Mouse (Mus musculus) hindbrain, embryonic 15.5 days (tissue): ENCODE measurements at regions not wholly inside any gene's neighbourhood (a gene's known extent, or its start where the extent isn't known, plus 50 kb on each side); places are given as distances from the start of the nearest gene placed in this dataset.

Experiments used
- ATAC-seq: fragments of 200-750 bp; cut with Nextera tagmentation; 2 replicates; pipeline ENCODE4 v1.8.0; 2017; ENCODE audit warnings: low read depth, moderate number of reproducible peaks, moderate TSS enrichment; ENCODE audit not compliant: low FRiP score
- H3K27ac ChIP-seq: fragments of 300-500 bp; sonication (generic); replicated peaks from 2 replicates; pipeline ENCODE4 v1.5.1; 2015; ENCODE audit warnings: mild to moderate bottlenecking, inconsistent platforms
- H3K27me3 ChIP-seq: fragments of 300-500 bp; sonication (generic); 2 replicates; pipeline ENCODE4 v1.6.1; 2015; ENCODE audit warnings: control low read depth, inconsistent platforms
- H3K36me3 ChIP-seq: fragments of 300-500 bp; sonication (generic); 2 replicates; pipeline ENCODE4 v1.6.1; 2015; ENCODE audit warnings: control low read depth, inconsistent platforms
- H3K4me1 ChIP-seq: fragments of 300-500 bp; sonication (generic); replicated peaks from 2 replicates; pipeline ENCODE4 v1.6.1; 2015; ENCODE audit warnings: control low read depth, inconsistent platforms
- H3K4me2 ChIP-seq: fragments of 300-500 bp; sonication (generic); 2 replicates; pipeline ENCODE4 v1.6.1; 2015; ENCODE audit warnings: moderate library complexity, mild to moderate bottlenecking, inconsistent platforms
- H3K4me3 ChIP-seq: fragments of 300-500 bp; sonication (generic); 2 replicates; pipeline ENCODE4 v1.5.1; 2015; ENCODE audit warnings: mild to moderate bottlenecking, inconsistent platforms
- H3K9ac ChIP-seq: fragments of 300-500 bp; sonication (generic); 2 replicates; pipeline ENCODE4 v1.6.1; 2015; ENCODE audit warnings: inconsistent platforms
- H3K9me3 ChIP-seq: fragments of 300-500 bp; sonication (generic); 2 replicates; pipeline ENCODE4 v1.6.1; 2016; ENCODE audit warnings: control low read depth, inconsistent platforms
- WGBS: fragments of 180-500 bp; shearing (Covaris S2); methylation state at CpG from one replicate; pipeline ENCODE4 v1.1.7; 2015; 5-methylcytosine and 5-hydroxymethylcytosine counted together

DNA sequence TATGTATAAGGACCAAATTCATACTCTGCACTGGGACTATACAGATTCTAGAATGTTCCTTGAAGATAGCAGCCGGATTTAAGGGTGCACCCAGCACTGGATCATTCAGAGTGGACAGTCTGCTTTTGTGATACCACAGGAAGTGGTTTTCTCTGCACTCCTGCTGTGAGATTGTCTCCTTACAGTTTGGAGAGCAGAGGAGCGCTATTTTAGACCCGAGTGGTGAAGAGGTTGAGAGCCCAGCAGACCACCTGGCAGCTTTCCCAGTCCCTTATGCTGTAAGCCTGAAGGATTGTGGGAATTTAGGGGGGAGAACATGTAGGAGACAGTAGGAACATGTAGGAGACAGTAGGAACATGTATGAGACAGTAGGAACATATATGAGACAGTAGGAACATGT, 147.5 kb upstream of the Zmiz1 start:
- no peak for ATAC-seq
- H3K4me2 ChIP-seq, result no peak overlapping the region
- H3K36me3 ChIP-seq, result no peaks in the 10 kb centered on the region
- H3K9me3 ChIP-seq, result no peaks in the 10 kb centered on the region
- H3K27me3 ChIP-seq, result 0 out of 2 replicates have a peak, but pooled peaks cover 2% of the 10 kb centered on the region
- WGBS, result 57% methylated on average over 3 of the region's 3 CpGs
- no peak overlapping the region for H3K9ac ChIP-seq
- no peak overlapping the region for H3K27ac ChIP-seq
- H3K4me1 ChIP-seq, result peaks cover 17% of the 10 kb centered on the region
- H3K4me3 ChIP-seq, result no peak overlapping the region

DNA sequence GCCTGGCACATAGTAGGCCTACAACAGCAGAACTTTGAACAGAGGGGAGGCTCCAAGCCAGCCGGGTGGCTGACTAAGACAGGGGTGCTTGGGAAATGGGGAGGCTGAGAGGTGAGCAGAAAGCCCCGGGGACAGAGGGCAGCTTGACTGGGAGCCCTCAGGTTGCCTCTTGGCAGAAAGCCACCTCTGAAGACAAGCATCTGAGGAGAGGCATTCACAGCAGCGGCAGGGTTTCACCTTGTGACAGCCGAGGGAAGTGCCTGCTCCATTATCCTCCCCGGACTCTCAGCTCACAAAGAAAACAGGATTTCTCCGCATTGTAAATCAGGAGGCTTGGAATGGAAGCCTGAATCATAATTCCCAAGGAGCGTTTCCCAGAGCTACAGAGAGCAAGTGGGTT, 146.8 kb upstream of the Zmiz1 start:
- no peak for ATAC-seq
- H3K36me3 ChIP-seq, result no peaks in the 10 kb centered on the region
- no peak overlapping the region for H3K4me3 ChIP-seq
- no peaks in the 10 kb centered on the region for H3K9me3 ChIP-seq
- 13% methylated on average over 7 of the region's 7 CpGs for WGBS
- H3K4me1 ChIP-seq, result peaks cover 20% of the 10 kb centered on the region
- H3K27ac ChIP-seq, result no peak overlapping the region
- no peak overlapping the region for H3K9ac ChIP-seq
- H3K27me3 ChIP-seq, result 0 out of 2 replicates have a peak, but pooled peaks cover under 1% of the 10 kb centered on the region
- no peak overlapping the region for H3K4me2 ChIP-seq

DNA sequence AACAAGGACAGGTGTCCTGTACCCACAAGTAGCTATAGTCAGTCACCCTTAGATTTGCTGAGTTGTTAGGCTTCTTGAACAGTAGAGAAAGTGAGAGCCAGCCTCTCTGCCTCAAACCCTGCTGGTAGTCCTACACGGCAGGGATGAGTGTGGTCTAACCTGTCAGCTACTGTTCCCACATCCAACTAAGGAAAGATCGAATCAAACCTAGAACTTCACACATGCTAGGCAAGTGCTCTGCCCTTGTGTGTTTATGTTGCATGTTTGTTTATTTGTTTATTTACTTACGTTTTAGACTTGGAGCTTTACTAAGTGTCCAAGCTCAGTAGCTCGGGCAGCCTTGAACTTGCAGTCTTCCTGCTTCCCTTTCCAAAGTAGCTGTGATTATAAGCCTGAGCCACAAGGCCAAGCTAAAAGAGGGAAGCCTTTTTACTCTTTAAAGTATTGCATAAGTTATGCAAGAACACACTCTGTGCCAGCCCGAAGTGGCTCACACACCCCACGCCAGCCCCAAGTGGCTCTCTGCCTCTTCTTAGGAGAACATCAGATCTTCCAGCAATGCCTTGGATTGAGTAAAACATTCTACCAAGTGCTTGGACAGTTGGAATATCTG, 146.1 kb upstream of the Zmiz1 start:
- H3K36me3 ChIP-seq, result no peaks in the 10 kb centered on the region
- H3K9me3 ChIP-seq, result no peaks in the 10 kb centered on the region
- no peak for ATAC-seq
- H3K4me2 ChIP-seq, result no peak overlapping the region
- H3K4me1 ChIP-seq, result peaks cover 28% of the 10 kb centered on the region
- H3K4me3 ChIP-seq, result no peak overlapping the region
- no peaks in the 10 kb centered on the region for H3K27me3 ChIP-seq
- H3K9ac ChIP-seq, result no peak overlapping the region
- 90% methylated on average over 6 of the region's 6 CpGs for WGBS
- H3K27ac ChIP-seq, result no peak overlapping the region

DNA sequence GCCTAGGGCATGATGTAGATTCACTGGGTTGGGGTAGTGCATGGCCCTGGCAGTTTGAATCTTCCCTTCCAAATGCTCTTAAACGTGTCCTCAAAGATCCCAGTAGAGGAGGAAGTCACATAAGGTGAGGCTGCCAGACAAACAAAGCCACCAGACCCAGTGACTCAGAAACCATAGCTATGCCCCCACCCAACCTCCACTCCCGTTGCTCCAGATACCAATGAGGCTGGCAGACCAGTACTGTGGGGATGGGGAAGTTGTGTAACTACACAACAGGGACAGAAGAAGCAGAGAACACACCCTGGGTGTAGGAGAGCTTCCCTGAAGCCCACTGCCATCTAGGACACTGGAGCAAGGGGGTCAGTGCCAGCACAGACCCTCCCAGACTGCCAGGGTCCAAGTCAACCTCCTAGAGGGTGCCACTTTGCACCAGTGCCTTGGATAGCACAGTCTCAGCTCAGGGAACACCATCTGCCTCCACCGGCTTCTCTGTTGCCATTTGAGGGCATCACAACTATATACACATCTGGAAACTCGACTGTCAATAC, 145.2 kb upstream of the Zmiz1 start:
- Histone ChIP-seq H3K4me2 (no peak overlapping the region), H3K9me3 (no peaks in the 10 kb centered on the region), H3K36me3 (no peaks in the 10 kb centered on the region), H3K4me1 (peaks cover 36% of the 10 kb centered on the region), H3K27me3 (no peaks in the 10 kb centered on the region), H3K27ac (no peak overlapping the region), H3K9ac (no peak overlapping the region), H3K4me3 (no peak overlapping the region)
- no peak for ATAC-seq
- whole genome bisulfite sequencing, result 84% methylated on average over 4 of the region's 4 CpGs

DNA sequence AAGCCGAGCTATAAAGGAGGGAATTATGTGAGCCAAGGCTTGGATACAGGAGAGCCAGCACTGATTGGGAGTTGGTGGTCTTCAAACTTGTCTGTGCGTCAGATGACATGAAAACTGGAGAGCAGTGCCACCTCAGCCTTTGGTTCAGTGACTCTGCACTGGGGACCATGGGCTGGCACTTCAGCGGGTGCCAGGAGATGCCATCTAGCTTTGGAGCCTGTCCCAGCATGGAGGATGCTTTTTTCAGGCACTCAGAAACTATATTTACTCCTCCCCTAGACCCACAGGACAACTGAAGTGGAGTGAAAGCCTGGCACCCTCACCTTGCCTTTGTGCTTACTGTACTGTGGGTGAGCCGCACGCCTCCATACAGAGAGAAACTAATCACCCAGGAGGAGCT, 142.5 kb upstream of the Zmiz1 start:
- Histone ChIP-seq H3K27ac (no peak overlapping the region), H3K9ac (no peak overlapping the region), H3K27me3 (no peaks in the 10 kb centered on the region), H3K4me1 (peaks cover 41% of the 10 kb centered on the region), H3K4me3 (no peak overlapping the region), H3K9me3 (no peaks in the 10 kb centered on the region), H3K4me2 (no peak overlapping the region), H3K36me3 (no peaks in the 10 kb centered on the region)
- WGBS, result 91% methylated on average over 5 of the region's 5 CpGs
- no peak for ATAC-seq

DNA sequence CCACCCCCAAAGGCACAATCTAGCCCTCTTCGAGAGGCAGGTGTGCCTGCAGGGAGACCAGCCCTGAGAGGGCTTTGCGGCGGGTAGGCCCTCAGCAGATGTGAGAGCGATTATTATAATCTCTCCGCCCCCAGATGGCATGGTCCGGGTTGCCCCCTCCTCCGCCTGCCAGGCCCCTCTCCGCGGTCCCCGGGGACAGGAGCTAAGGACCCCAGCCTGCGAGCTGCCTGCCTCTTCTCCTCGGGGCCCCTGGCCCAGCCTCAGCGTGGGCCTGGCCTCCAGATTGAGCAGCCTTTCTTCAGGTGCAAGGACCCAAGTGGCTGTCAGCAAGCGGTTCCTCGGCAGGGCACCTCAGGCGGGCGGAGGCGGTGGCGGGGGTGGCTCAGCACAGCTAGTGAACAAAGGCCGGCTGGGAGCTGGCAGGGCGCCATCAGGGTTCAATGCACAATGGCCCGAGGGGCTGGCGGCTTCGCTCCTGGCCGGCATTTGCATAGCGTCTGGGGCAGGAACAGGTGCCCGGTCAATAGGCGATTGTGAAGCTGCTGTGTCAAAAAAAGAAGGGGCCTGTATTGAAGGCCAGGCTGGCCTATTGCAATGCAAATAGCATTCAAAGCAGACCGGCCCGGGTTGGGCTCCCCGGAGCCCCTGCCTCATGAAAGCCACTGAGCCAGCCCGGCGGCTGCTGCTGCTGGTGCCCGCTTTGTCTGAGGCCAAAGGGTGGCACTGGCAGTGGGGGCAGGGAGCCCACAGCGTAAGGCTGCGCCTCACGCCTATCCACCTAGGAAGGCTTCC, 141.1 kb upstream of the Zmiz1 start:
- Histone ChIP-seq H3K4me3 (no peak overlapping the region), H3K36me3 (no peaks in the 10 kb centered on the region), H3K4me1 (peaks cover 37% of the 10 kb centered on the region), H3K4me2 (peak overlapping the region; percentile 42), H3K27ac (peak overlapping the region; percentile 76), H3K27me3 (no peaks in the 10 kb centered on the region), H3K9ac (peak overlapping the region; percentile 25), H3K9me3 (no peaks in the 10 kb centered on the region)
- WGBS, result 6% methylated on average over 37 of the region's 37 CpGs
- peak; percentile 91 for ATAC-seq

DNA sequence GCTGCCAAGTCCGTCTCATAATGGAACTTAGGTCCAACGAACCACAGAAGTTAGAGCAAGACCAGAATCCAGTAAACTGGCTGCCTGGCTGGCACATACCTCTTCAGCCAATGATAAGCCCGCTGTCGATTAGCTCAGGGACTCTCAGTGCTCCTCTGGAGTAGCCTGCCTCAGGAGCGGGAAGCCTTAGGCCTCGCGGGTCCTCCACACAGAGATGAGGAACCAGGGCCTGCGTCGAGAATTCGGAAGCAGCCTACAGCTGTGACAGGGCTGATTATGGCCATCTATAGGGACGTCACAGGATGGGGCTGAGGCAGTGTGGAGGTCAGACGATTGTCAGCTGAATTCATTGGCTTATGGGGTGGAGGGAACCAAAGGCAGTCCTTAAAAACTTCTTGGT, 140.1 kb upstream of the Zmiz1 start:
- H3K27ac ChIP-seq, result peak overlapping the region; percentile 76
- no peak overlapping the region for H3K4me2 ChIP-seq
- no peak overlapping the region for H3K4me3 ChIP-seq
- peaks cover 47% of the 10 kb centered on the region for H3K4me1 ChIP-seq
- no peak for ATAC-seq
- H3K9ac ChIP-seq, result no peak overlapping the region
- no peaks in the 10 kb centered on the region for H3K36me3 ChIP-seq
- H3K9me3 ChIP-seq, result no peaks in the 10 kb centered on the region
- WGBS, result 38% methylated on average over 12 of the region's 12 CpGs
- no peaks in the 10 kb centered on the region for H3K27me3 ChIP-seq

DNA sequence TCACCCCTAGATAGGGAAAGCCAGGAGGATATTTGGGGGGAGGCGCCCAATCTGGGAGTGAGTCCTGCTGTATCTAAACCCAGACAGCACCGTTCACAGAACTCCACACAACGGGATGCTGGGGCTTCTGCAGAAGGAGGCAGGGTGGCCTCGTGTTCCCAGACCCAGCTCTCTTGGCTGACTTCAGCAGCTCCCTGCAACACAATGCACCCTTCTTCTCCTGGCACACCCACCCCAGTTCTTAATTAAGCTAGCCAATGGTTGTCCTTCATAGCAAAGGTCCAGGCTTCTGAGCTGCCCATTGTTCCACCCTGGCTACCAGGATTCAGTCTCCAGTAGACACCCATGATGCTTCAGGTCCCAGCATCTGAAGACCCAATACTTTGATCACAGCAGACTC, 138.8 kb upstream of the Zmiz1 start:
- Histone ChIP-seq H3K9me3 (no peaks in the 10 kb centered on the region), H3K4me3 (no peak overlapping the region), H3K27ac (0 out of 2 replicates have a peak overlapping the region, but pooled peaks have one; percentile 23), H3K4me2 (no peak overlapping the region), H3K4me1 (peaks cover 49% of the 10 kb centered on the region), H3K9ac (no peak overlapping the region), H3K27me3 (no peaks in the 10 kb centered on the region), H3K36me3 (no peaks in the 10 kb centered on the region)
- 49% methylated on average over 4 of the region's 4 CpGs for WGBS
- ATAC-seq, result no peak

DNA sequence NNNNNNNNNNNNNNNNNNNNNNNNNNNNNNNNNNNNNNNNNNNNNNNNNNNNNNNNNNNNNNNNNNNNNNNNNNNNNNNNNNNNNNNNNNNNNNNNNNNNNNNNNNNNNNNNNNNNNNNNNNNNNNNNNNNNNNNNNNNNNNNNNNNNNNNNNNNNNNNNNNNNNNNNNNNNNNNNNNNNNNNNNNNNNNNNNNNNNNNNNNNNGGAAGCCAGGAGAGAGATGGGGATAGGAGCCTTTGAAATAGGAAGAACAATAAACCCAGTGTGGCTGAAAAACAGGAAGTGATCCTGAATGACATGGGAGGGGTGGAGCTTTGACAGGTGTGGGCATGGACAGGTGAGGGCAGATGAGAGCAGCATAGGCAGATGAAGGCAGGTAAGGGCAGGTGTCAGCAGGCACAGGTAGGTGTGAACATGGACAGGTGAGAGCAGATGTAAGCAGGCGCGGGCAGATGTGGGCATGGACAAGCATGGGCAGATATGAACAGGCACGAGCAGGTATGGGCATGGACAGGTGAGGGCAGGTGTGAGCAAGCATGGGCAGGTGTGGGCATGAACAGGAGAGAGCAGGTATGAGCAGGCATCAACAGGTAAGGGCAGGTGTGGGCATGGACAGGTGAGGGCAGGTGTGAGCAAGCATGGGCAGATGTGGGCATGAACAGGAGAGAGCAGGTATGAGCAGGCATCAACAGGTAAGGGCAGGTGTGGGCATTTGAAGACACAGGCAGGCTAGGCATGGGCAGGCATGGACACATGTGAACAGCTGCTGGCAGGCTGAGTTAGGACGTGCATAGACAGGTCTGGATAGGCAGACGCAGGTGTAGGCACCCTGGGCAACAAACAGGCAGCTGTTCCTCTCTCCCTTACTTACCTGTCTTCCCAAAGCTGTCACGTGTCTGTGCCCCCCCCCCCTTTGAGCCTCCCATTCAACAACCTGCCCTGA, 135.2 kb upstream of the Zmiz1 start:
- 87% methylated on average over 6 of the region's 6 CpGs for WGBS
- Histone ChIP-seq H3K27ac (no peak overlapping the region), H3K4me3 (no peak overlapping the region), H3K36me3 (no peaks in the 10 kb centered on the region), H3K9me3 (no peaks in the 10 kb centered on the region), H3K4me2 (no peak overlapping the region), H3K27me3 (no peaks in the 10 kb centered on the region), H3K4me1 (peaks cover 28% of the 10 kb centered on the region), H3K9ac (no peak overlapping the region)
- peak; percentile 24; the same call in 1 of the 2 replicates for ATAC-seq

DNA sequence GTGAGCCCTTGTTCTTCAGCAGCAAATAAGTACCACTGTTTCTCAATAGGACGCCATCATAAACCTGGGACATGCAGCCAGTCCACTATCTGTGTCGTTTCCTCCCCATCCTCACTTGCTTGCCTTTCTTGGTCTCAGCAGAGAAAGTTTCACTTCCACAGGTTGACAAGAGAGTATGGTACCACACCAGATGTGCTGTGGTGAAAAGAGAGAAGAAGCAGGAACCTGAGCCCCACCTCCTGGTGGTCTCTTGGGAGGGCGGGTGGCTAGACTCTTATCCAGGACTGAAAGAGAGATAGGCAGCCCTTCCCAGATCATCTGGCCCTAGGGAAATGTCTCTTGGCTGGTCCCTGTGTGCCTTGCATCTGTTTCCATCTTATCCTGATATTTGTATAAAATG, 133.1 kb upstream of the Zmiz1 start:
- no peak overlapping the region for H3K4me3 ChIP-seq
- H3K4me1 ChIP-seq, result peaks cover 18% of the 10 kb centered on the region
- no peaks in the 10 kb centered on the region for H3K36me3 ChIP-seq
- no peak overlapping the region for H3K9ac ChIP-seq
- ATAC-seq, result no peak
- WGBS, result 94% methylated on average over 3 of the region's 3 CpGs
- no peaks in the 10 kb centered on the region for H3K27me3 ChIP-seq
- no peaks in the 10 kb centered on the region for H3K9me3 ChIP-seq
- no peak overlapping the region for H3K4me2 ChIP-seq
- no peak overlapping the region for H3K27ac ChIP-seq

DNA sequence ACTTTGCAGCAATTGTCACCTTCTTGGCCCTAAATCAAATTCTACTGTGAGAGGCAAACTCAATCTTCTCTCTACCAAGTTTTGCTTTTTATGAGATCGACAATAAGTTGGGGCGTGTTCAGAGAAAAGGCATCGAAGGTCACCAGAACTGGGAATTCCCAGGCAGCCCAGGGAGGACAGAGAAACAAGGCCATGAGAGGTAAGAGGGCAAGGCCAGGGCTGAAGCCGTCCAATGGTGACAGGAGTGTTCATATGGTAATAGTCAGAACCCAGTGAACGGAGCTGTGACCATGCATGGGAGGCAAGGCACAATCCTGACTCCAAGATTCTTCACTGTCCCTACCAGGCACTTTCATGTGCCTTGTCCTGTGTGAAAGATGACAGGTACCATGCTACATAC, 130.8 kb upstream of the Zmiz1 start:
- 81% methylated on average over 5 of the region's 5 CpGs for WGBS
- no peak for ATAC-seq

DNA sequence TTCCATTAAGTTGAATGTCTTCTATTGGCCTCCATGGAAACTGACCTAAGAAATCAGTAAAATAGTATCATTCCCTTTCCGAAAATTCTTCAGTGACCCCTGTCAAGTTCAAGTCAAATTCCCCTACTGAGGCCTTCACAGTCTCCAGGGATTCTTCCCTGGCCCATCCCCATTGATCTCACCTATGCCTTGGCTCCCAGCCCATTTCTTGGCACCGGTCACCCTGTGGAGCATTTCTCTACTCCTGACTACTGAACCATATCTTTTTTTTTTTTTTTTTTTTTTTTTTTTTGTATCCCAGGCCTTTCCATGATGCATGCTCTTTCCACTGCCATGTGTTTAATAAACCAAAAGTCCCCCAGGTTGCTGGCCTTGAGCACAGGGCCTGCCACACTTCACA, 124.8 kb upstream of the Zmiz1 start:
- H3K27me3 ChIP-seq, result no peaks in the 10 kb centered on the region
- no peak overlapping the region for H3K9ac ChIP-seq
- no peaks in the 10 kb centered on the region for H3K9me3 ChIP-seq
- peaks cover 8% of the 10 kb centered on the region for H3K4me1 ChIP-seq
- no peaks in the 10 kb centered on the region for H3K36me3 ChIP-seq
- no peak overlapping the region for H3K4me3 ChIP-seq
- H3K27ac ChIP-seq, result no peak overlapping the region
- ATAC-seq, result no peak
- WGBS, result 91% methylated on average over 2 of the region's 2 CpGs
- H3K4me2 ChIP-seq, result no peak overlapping the region

More for the DNA sequence above, 130.8 kb upstream of the Zmiz1 start:
- Histone ChIP-seq H3K4me2 (no peak overlapping the region), H3K27ac (no peak overlapping the region), H3K27me3 (no peaks in the 10 kb centered on the region), H3K9ac (no peak overlapping the region), H3K36me3 (no peaks in the 10 kb centered on the region), H3K9me3 (no peaks in the 10 kb centered on the region), H3K4me1 (peaks cover 9% of the 10 kb centered on the region), H3K4me3 (no peak overlapping the region)
